Mouse (Mus musculus): ENCODE data around the gene Cfd. TPM values are rescaled to one million over a fixed set of nuclear protein-coding genes. Genes with fewer than 3 reads are reported as not detected.

Gene Cfd
- polyA plus RNA-seq, 1 experiment from 2014 or later = not detected

- WGBS = 14% methylated on average over 2 of the region's 2 CpGs
- Histone ChIP-seq H3K36me3 (ENCODE audit: control insufficient read depth, insufficient read depth, low read length) (peaks cover 2% of the 10 kb centered on the region; the same call in 1 of the 2 replicates), H3K4me2 (ENCODE audit: low read depth, low read length, severe bottlenecking) (no peak overlapping the region), H3K9me3 (ENCODE audit: control insufficient read depth, low read length) (no peaks in the 10 kb centered on the region), H3K4me3 (ENCODE audit: low read depth, low read length) (no peak overlapping the region), H3K27me3 (ENCODE audit: control insufficient read depth, insufficient read depth, low read length) (peaks cover 25% of the 10 kb centered on the region; the same call in 1 of the 2 replicates), H3K4me1 (replicated peaks; ENCODE audit: control insufficient read depth, insufficient read depth, low read length) (peaks cover 7% of the 10 kb centered on the region), H3K27ac (ENCODE audit: low read depth, low read length) (no peak overlapping the region), H3K9ac (ENCODE audit: low read length) (no peak overlapping the region)
- ATAC-seq (replicated peaks; ENCODE audit: low FRiP score) (peak; percentile 58), DNase-seq (ENCODE audit: low spot score) (no peak)
Observed at GRCm38 (mm10) chr10:79900951-79901410, 10.3 kb downstream of the Cfd start.

GRCm38 (mm10) chr10:79906712-79907111 is 16.1 kb downstream of the Cfd start:
- DNase-seq (ENCODE audit: low spot score) (no peak), ATAC-seq (replicated peaks; ENCODE audit: low FRiP score) (no peak)
- H3K9ac ChIP-seq (ENCODE audit: low read length) = no peak overlapping the region
- peaks cover 13% of the 10 kb centered on the region; the same call in 1 of the 2 replicates for H3K27me3 ChIP-seq (ENCODE audit: control insufficient read depth, insufficient read depth, low read length)
- no peak overlapping the region for H3K27ac ChIP-seq (ENCODE audit: low read depth, low read length)
- H3K36me3 ChIP-seq (ENCODE audit: control insufficient read depth, insufficient read depth, low read length) = no peaks in the 10 kb centered on the region; the same call in 1 of the 2 replicates
- H3K4me3 ChIP-seq (ENCODE audit: low read depth, low read length) = no peak overlapping the region
- 96% methylated on average over 9 of the region's 9 CpGs for WGBS
- no peak overlapping the region for H3K4me2 ChIP-seq (ENCODE audit: low read depth, low read length, severe bottlenecking)
- H3K9me3 ChIP-seq (ENCODE audit: control insufficient read depth, low read length) = no peaks in the 10 kb centered on the region
- H3K4me1 ChIP-seq (replicated peaks; ENCODE audit: control insufficient read depth, insufficient read depth, low read length) = 0 out of 2 replicates have a peak, but pooled peaks cover 5% of the 10 kb centered on the region

DNA sequence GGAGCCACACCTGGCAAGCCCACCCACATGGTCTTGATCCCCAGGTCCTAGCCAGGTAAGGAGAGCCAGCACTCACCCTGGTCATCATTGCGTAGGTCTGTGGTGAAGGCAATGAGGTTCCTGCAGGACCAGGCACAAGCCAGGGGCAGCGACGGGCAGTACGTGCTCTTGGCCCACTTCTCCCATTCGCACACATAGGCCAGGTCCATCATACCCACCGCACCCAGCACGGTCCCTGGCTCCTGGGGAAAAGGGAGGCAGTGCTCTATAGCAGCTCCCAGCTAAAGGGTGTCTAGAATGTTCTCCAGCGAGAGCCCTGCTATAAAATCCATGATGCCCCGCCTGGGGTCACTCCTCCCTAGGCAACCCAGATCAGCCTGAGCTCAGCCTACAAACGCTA is 16.8 kb downstream of the Cfd start:
- H3K4me2 ChIP-seq (ENCODE audit: low read depth, low read length, severe bottlenecking) = no peak overlapping the region
- DNase-seq (ENCODE audit: low spot score) (no peak), ATAC-seq (replicated peaks; ENCODE audit: low FRiP score) (no peak)
- no peak overlapping the region for H3K9ac ChIP-seq (ENCODE audit: low read length)
- H3K9me3 ChIP-seq (ENCODE audit: control insufficient read depth, low read length) = no peaks in the 10 kb centered on the region
- H3K27me3 ChIP-seq (ENCODE audit: control insufficient read depth, insufficient read depth, low read length) = peaks cover 11% of the 10 kb centered on the region; the same call in 1 of the 2 replicates
- H3K4me3 ChIP-seq (ENCODE audit: low read depth, low read length) = no peak overlapping the region
- WGBS = 95% methylated on average over 10 of the region's 10 CpGs
- no peak overlapping the region for H3K27ac ChIP-seq (ENCODE audit: low read depth, low read length)
- 0 out of 2 replicates have a peak, but pooled peaks cover 5% of the 10 kb centered on the region for H3K4me1 ChIP-seq (replicated peaks; ENCODE audit: control insufficient read depth, insufficient read depth, low read length)
- no peaks in the 10 kb centered on the region; the same call in 1 of the 2 replicates for H3K36me3 ChIP-seq (ENCODE audit: control insufficient read depth, insufficient read depth, low read length)

GRCm38 (mm10) chr10:79908167-79909091 is 17.8 kb downstream of the Cfd start, which contains the start of gene Med16:
TSS of gene Med16 (minus strand) at chr10:79908923.
- WGBS = 2% methylated on average over 52 of the region's 52 CpGs
- no peaks in the 10 kb centered on the region; the same call in 1 of the 2 replicates for H3K36me3 ChIP-seq (ENCODE audit: control insufficient read depth, insufficient read depth, low read length)
- 0 out of 2 replicates have a peak, but pooled peaks cover 2% of the 10 kb centered on the region for H3K27me3 ChIP-seq (ENCODE audit: control insufficient read depth, insufficient read depth, low read length)
- H3K4me3 ChIP-seq (ENCODE audit: low read depth, low read length) = peak within 1 kb of the TSS; percentile 68
- H3K9me3 ChIP-seq (ENCODE audit: control insufficient read depth, low read length) = no peaks in the 10 kb centered on the region
- H3K27ac ChIP-seq (ENCODE audit: low read depth, low read length) = peak within 1 kb of the TSS; percentile 95
- 0 out of 2 replicates have a peak, but pooled peaks cover 5% of the 10 kb centered on the region for H3K4me1 ChIP-seq (replicated peaks; ENCODE audit: control insufficient read depth, insufficient read depth, low read length)
- peak within 1 kb of the TSS; percentile 94 for H3K9ac ChIP-seq (ENCODE audit: low read length)
- H3K4me2 ChIP-seq (ENCODE audit: low read depth, low read length, severe bottlenecking) = peak within 1 kb of the TSS; percentile 39
- ATAC-seq (replicated peaks; ENCODE audit: low FRiP score) (peak; percentile 93), DNase-seq (ENCODE audit: low spot score) (peak; percentile 97)

- WGBS = 24% methylated on average over 14 of the region's 14 CpGs
- 0 out of 2 replicates have a peak, but pooled peaks cover 5% of the 10 kb centered on the region for H3K4me1 ChIP-seq (replicated peaks; ENCODE audit: control insufficient read depth, insufficient read depth, low read length)
- H3K36me3 ChIP-seq (ENCODE audit: control insufficient read depth, insufficient read depth, low read length) = no peaks in the 10 kb centered on the region; the same call in 1 of the 2 replicates
- H3K9ac ChIP-seq (ENCODE audit: low read length) = peak overlapping the region; percentile 94; the same call in 1 of the 2 replicates
- ATAC-seq (replicated peaks; ENCODE audit: low FRiP score) = peak; percentile 35
- H3K9me3 ChIP-seq (ENCODE audit: control insufficient read depth, low read length) = no peaks in the 10 kb centered on the region
- no peak for DNase-seq (ENCODE audit: low spot score)
- peak overlapping the region; percentile 95; the same call in 1 of the 2 replicates for H3K27ac ChIP-seq (ENCODE audit: low read depth, low read length)
- peak overlapping the region; percentile 26; the same call in 1 of the 2 replicates for H3K4me2 ChIP-seq (ENCODE audit: low read depth, low read length, severe bottlenecking)
- peak overlapping the region; percentile 68; the same call in 1 of the 2 replicates for H3K4me3 ChIP-seq (ENCODE audit: low read depth, low read length)
- H3K27me3 ChIP-seq (ENCODE audit: control insufficient read depth, insufficient read depth, low read length) = 0 out of 2 replicates have a peak, but pooled peaks cover 2% of the 10 kb centered on the region
Observed at GRCm38 (mm10) chr10:79909092-79909922, 18.7 kb downstream of the Cfd start.

- Histone ChIP-seq H3K4me1 (replicated peaks; ENCODE audit: control insufficient read depth, insufficient read depth, low read length) (peaks cover 9% of the 10 kb centered on the region), H3K9ac (ENCODE audit: low read length) (no peak within 1 kb of the TSS), H3K4me3 (ENCODE audit: low read depth, low read length) (no peak within 1 kb of the TSS), H3K9me3 (ENCODE audit: control insufficient read depth, low read length) (no peaks in the 10 kb centered on the region), H3K4me2 (ENCODE audit: low read depth, low read length, severe bottlenecking) (no peak within 1 kb of the TSS), H3K27ac (ENCODE audit: low read depth, low read length) (no peak within 1 kb of the TSS), H3K36me3 (ENCODE audit: control insufficient read depth, insufficient read depth, low read length) (no peaks in the 10 kb centered on the region; the same call in 1 of the 2 replicates), H3K27me3 (ENCODE audit: control insufficient read depth, insufficient read depth, low read length) (no peaks in the 10 kb centered on the region)
- WGBS = 97% methylated on average over 4 of the region's 4 CpGs
- DNase-seq (ENCODE audit: low spot score) = no peak
- no peak for ATAC-seq (replicated peaks; ENCODE audit: low FRiP score)
Observed at GRCm38 (mm10) chr10:79910556-79910955, 19.9 kb downstream of the Cfd start, which contains the start of gene Gm26602. TSS of gene Gm26602 (plus strand) at chr10:79910856.

- Histone ChIP-seq H3K9ac (ENCODE audit: low read length) (no peak overlapping the region), H3K4me2 (ENCODE audit: low read depth, low read length, severe bottlenecking) (no peak overlapping the region), H3K27ac (ENCODE audit: low read depth, low read length) (no peak overlapping the region), H3K27me3 (ENCODE audit: control insufficient read depth, insufficient read depth, low read length) (peaks cover 3% of the 10 kb centered on the region), H3K36me3 (ENCODE audit: control insufficient read depth, insufficient read depth, low read length) (no peaks in the 10 kb centered on the region), H3K4me1 (replicated peaks; ENCODE audit: control insufficient read depth, insufficient read depth, low read length) (peaks cover 11% of the 10 kb centered on the region), H3K9me3 (ENCODE audit: control insufficient read depth, low read length) (no peaks in the 10 kb centered on the region), H3K4me3 (ENCODE audit: low read depth, low read length) (no peak overlapping the region)
- 66% methylated on average over 20 of the region's 20 CpGs for WGBS
- ATAC-seq (replicated peaks; ENCODE audit: low FRiP score) (no peak), DNase-seq (ENCODE audit: low spot score) (no peak)
Observed at GRCm38 (mm10) chr10:79912412-79912811, 21.8 kb downstream of the Cfd start.
